Mouse (Mus musculus) thymus, postnatal 14 days (tissue): Measurements from ENCODE around the gene Eras.
A peak's percentile ranks its signal among the peaks of the same experiment; 100 is the strongest.
"Not testable (repeated sequence)": the region's sequence is repeated elsewhere in the genome, so short reads cannot be mapped to it uniquely, and the experiment has no call there.

Source experiments
- DNase-seq: peaks from one replicate; pipeline ENCODE4 v3.0.0; 2021

Gene Eras

GRCm38 (mm10) chrX:7928270-7928790 lies at the start of gene Eras:
Eras (minus strand) TSS chrX:7928607.
- DNase-seq: no peak

GRCm38 (mm10) chrX:7977892-7978291 lies 49.5 kb upstream of the Eras start, which contains the start of gene Gata1:
Gata1 (minus strand) TSS chrX:7978071.
- DNase-seq: no peak

GRCm38 (mm10) chrX:7971292-7971691 lies 42.9 kb upstream of the Eras start:
- no peak for DNase-seq

- no peak for DNase-seq
Measured at GRCm38 (mm10) chrX:7968899-7969298, 40.5 kb upstream of the Eras start.

- no peak for DNase-seq
Measured at GRCm38 (mm10) chrX:7968226-7968625, 39.8 kb upstream of the Eras start.

GRCm38 (mm10) chrX:7967596-7968201 lies 39.3 kb upstream of the Eras start:
- no peak for DNase-seq

GRCm38 (mm10) chrX:7966161-7966560 lies 37.8 kb upstream of the Eras start:
- no peak for DNase-seq

GRCm38 (mm10) chrX:7963829-7964626 lies 35.6 kb upstream of the Eras start:
- peak; percentile 61 for DNase-seq

GRCm38 (mm10) chrX:7958868-7959267 lies 30.5 kb upstream of the Eras start:
- DNase-seq: no peak

GRCm38 (mm10) chrX:7950091-7950490 lies 21.7 kb upstream of the Eras start:
- no peak for DNase-seq

- peak; percentile 78 for DNase-seq
Measured at GRCm38 (mm10) chrX:7947900-7948492, 19.6 kb upstream of the Eras start.

GRCm38 (mm10) chrX:7947108-7947899 lies 18.9 kb upstream of the Eras start, which contains the start of gene Hdac6:
Hdac6 (minus strand) TSS chrX:7947889.
- peak; percentile 10 for DNase-seq

GRCm38 (mm10) chrX:7945618-7946017 lies 17.2 kb upstream of the Eras start:
- DNase-seq: no peak

- no peak for DNase-seq
Measured at GRCm38 (mm10) chrX:7937667-7938066, 9.3 kb upstream of the Eras start.

- no peak for DNase-seq
Measured at GRCm38 (mm10) chrX:7936874-7937273, 8.5 kb upstream of the Eras start.

GRCm38 (mm10) chrX:7927116-7927515 lies 1.3 kb downstream of the Eras start:
- no peak for DNase-seq

GRCm38 (mm10) chrX:7926266-7926665 lies 2.1 kb downstream of the Eras start:
- no peak for DNase-seq

- DNase-seq: peak; percentile 6
Measured at GRCm38 (mm10) chrX:7922032-7922431, 6.4 kb downstream of the Eras start.

- no peak for DNase-seq
Measured at GRCm38 (mm10) chrX:7919601-7920383, 8.6 kb downstream of the Eras start, which contains the start of gene Pcsk1n. Pcsk1n (plus strand) TSS chrX:7919822.

GRCm38 (mm10) chrX:7917960-7918359 lies 10.4 kb downstream of the Eras start:
- not testable (repeated sequence) for DNase-seq

- DNase-seq: peak; percentile 41
Measured at GRCm38 (mm10) chrX:7915669-7916068, 12.7 kb downstream of the Eras start.

GRCm38 (mm10) chrX:7910473-7910872 lies 17.9 kb downstream of the Eras start:
- DNase-seq: no peak
